Mouse (Mus musculus): ENCODE measurements around the gene Tmem185a.
"Not testable (repeated sequence)": the region's sequence is repeated elsewhere in the genome, so short reads cannot be mapped to it uniquely, and the experiment has no call there.

The Tmem185a gene

GRCm38 (mm10) chrX:70476792-70477776, at the start of gene Tmem185a:
Gene Tmem185a (minus strand): TSS chrX:70477180.
- DNase-seq (ENCODE audit: low spot score in 2 of 2), result peak; percentile 37 to 78

- not testable (repeated sequence) for DNase-seq (ENCODE audit: low spot score in 2 of 2)
These were observed 37.4 kb upstream of the Tmem185a start for GRCm38 (mm10) chrX:70514413-70514812.

GRCm38 (mm10) chrX:70487328-70487727, 10.3 kb upstream of the Tmem185a start:
- not testable (repeated sequence) for DNase-seq (ENCODE audit: low spot score in 2 of 2)

GRCm38 (mm10) chrX:70482154-70482553, 5.2 kb upstream of the Tmem185a start:
- no peak for DNase-seq (ENCODE audit: low spot score in 2 of 2)

- no peak for DNase-seq (ENCODE audit: low spot score in 2 of 2)
These were observed 1.7 kb upstream of the Tmem185a start for GRCm38 (mm10) chrX:70478701-70479100.

GRCm38 (mm10) chrX:70475215-70475765, 1.7 kb downstream of the Tmem185a start:
- no peak for DNase-seq (ENCODE audit: low spot score in 2 of 2)

- DNase-seq (ENCODE audit: low spot score in 2 of 2), result no peak
These were observed 10.1 kb downstream of the Tmem185a start for GRCm38 (mm10) chrX:70466897-70467296.

- DNase-seq (ENCODE audit: low spot score in 2 of 2), result no peak
These were observed 11.5 kb downstream of the Tmem185a start for GRCm38 (mm10) chrX:70465489-70465888.

GRCm38 (mm10) chrX:70463621-70464020, 13.4 kb downstream of the Tmem185a start:
- DNase-seq (ENCODE audit: low spot score in 2 of 2), result no peak

GRCm38 (mm10) chrX:70452359-70452758, 24.6 kb downstream of the Tmem185a start:
- not testable (repeated sequence) for DNase-seq (ENCODE audit: low spot score in 2 of 2)

- not testable (repeated sequence) for DNase-seq (ENCODE audit: low spot score in 2 of 2)
These were observed 51.5 kb downstream of the Tmem185a start for GRCm38 (mm10) chrX:70425473-70425872.

Data from spleen, postnatal 10 days (tissue).